In genomic region chr5:66052777-66053548, GRCm38 (mm10) we compare ENCODE assay signal across 16 mouse cellular contexts. TPM values are rescaled to one million over a fixed set of nuclear protein-coding genes. Genes with fewer than 3 reads are reported as not detected.
DNase-seq lines count a peak whose midpoint lies in the region; ATAC-seq and TF ChIP-seq lines count a peak whose summit lies in the region.
"Had no signal": no experiment of that assay in that cellular context is flagged by ENCODE, and none has a peak within 500 bp of the region (broad histone marks: within the 10 kb centered on the region; RNA-seq: fewer than 3 reads in every experiment).

No protein-coding gene starts in this region.

- H3K27ac ChIP-seq in lung, embryonic 14.5 days (ENCODE audit: low read depth): no peak overlapping the region
- H3K27ac ChIP-seq in kidney, embryonic 16.5 days (ENCODE audit: low read length): peak overlapping the region; percentile 86
- peak overlapping the region; percentile 18; the same call in 1 of the 2 replicates for H3K27ac ChIP-seq in liver, embryonic 13.5 days
- H3K27ac ChIP-seq in forebrain, postnatal 0 days (ENCODE audit: low read depth, low read length): no peak overlapping the region
- H3K27ac ChIP-seq: embryonic facial prominence, embryonic 12.5 days; limb, embryonic 10.5 days had no signal

- ATAC-seq in lung, embryonic 14.5 days (ENCODE audit: insufficient read depth): no peak
- ATAC-seq in kidney, embryonic 16.5 days (ENCODE audit: low FRiP score, low TSS enrichment): peak; percentile 94
- peak; percentile 75 for ATAC-seq in liver, embryonic 13.5 days (ENCODE audit: low read depth)
- ATAC-seq in forebrain, postnatal 0 days: no peak
- ATAC-seq: hindbrain, embryonic 16.5 days had no signal

- H3K4me3 ChIP-seq in lung, embryonic 14.5 days (ENCODE audit: low read depth, low read length): no peak overlapping the region
- H3K4me3 ChIP-seq in kidney, embryonic 16.5 days (ENCODE audit: low read length): peak overlapping the region; percentile 39
- H3K4me3 ChIP-seq in liver, embryonic 13.5 days (replicated peaks): peak overlapping the region; percentile 42
- no peak overlapping the region for H3K4me3 ChIP-seq in forebrain, postnatal 0 days (ENCODE audit: low read depth, low read length)
- H3K4me3 ChIP-seq: embryonic facial prominence, embryonic 12.5 days; limb, embryonic 10.5 days had no signal

- DNase-seq in lung, embryonic 14.5 days: no peak
- no peak for DNase-seq in lung, adult 18-20 months
- DNase-seq in liver, embryonic 13.5 days: no peak
- DNase-seq in yolk sac, embryonic 10.5 days (ENCODE audit: low spot score): peak; percentile 88
- no peak for DNase-seq in forebrain, postnatal 0 days
- DNase-seq in thymus, postnatal 0 days (ENCODE audit: low spot score): no peak
- no peak for DNase-seq in urinary bladder, postnatal 36 days (ENCODE audit: low spot score in 2 of 2)
- DNase-seq: adrenal gland, postnatal 10 days; B cell, adult 2 months; cerebellum, postnatal 10 days; heart, postnatal 14 days had no signal

- 73% methylated on average over 20 of the region's 20 CpGs for WGBS in lung, embryonic 14.5 days
- 65% methylated on average over 20 of the region's 20 CpGs for WGBS in kidney, embryonic 16.5 days
- 72% methylated on average over 20 of the region's 20 CpGs for WGBS in liver, embryonic 13.5 days (ENCODE audit: insufficient replicate concordance)
- 91% methylated on average over 20 of the region's 20 CpGs for WGBS in forebrain, postnatal 0 days

- no peak for TF ChIP-seq CTCF in lung, embryonic 14.5 days (IDR thresholded peaks at IDR 0.05; ENCODE audit: low read depth)
- TF ChIP-seq CTCF in forebrain, postnatal 0 days (IDR thresholded peaks at IDR 0.05; ENCODE audit: low read depth): no peak

- H3K9me3 ChIP-seq in lung, embryonic 14.5 days (ENCODE audit: low read depth, low read length): no peaks in the 10 kb centered on the region
- no peaks in the 10 kb centered on the region for H3K9me3 ChIP-seq in kidney, embryonic 16.5 days (ENCODE audit: low read length)
- no peaks in the 10 kb centered on the region for H3K9me3 ChIP-seq in liver, embryonic 13.5 days (replicated peaks)
- H3K9me3 ChIP-seq in forebrain, postnatal 0 days (ENCODE audit: low read length): no peaks in the 10 kb centered on the region
- H3K9me3 ChIP-seq: embryonic facial prominence, embryonic 12.5 days; limb, embryonic 10.5 days had no signal

- no peaks in the 10 kb centered on the region for H3K27me3 ChIP-seq in lung, embryonic 14.5 days (ENCODE audit: insufficient read depth, low read length)
- H3K27me3 ChIP-seq in kidney, embryonic 16.5 days (ENCODE audit: insufficient read depth, low read length): no peaks in the 10 kb centered on the region
- no peaks in the 10 kb centered on the region for H3K27me3 ChIP-seq in liver, embryonic 13.5 days
- no peaks in the 10 kb centered on the region for H3K27me3 ChIP-seq in forebrain, postnatal 0 days (ENCODE audit: insufficient read depth, low read length)
- H3K27me3 ChIP-seq: embryonic facial prominence, embryonic 12.5 days had no signal

- no peak overlapping the region for H3K9ac ChIP-seq in lung, embryonic 14.5 days
- peak overlapping the region; percentile 56 for H3K9ac ChIP-seq in kidney, embryonic 16.5 days (replicated peaks; ENCODE audit: low read length)
- H3K9ac ChIP-seq in liver, embryonic 13.5 days: 0 out of 2 replicates have a peak overlapping the region, but pooled peaks have one; percentile 13
- H3K9ac ChIP-seq in forebrain, postnatal 0 days: no peak overlapping the region
- H3K9ac ChIP-seq: embryonic facial prominence, embryonic 12.5 days had no signal

- peak overlapping the region; percentile 28 for H3K4me2 ChIP-seq in lung, embryonic 14.5 days
- H3K4me2 ChIP-seq in kidney, embryonic 16.5 days (replicated peaks; ENCODE audit: low read depth, low read length): peak overlapping the region; percentile 35
- peak overlapping the region; percentile 39 for H3K4me2 ChIP-seq in liver, embryonic 13.5 days
- no peak overlapping the region for H3K4me2 ChIP-seq in forebrain, postnatal 0 days (ENCODE audit: low read depth)
- H3K4me2 ChIP-seq: embryonic facial prominence, embryonic 12.5 days; midbrain, embryonic 11.5 days had no signal

- H3K36me3 ChIP-seq in lung, embryonic 14.5 days (ENCODE audit: insufficient read depth): no peaks in the 10 kb centered on the region
- no peaks in the 10 kb centered on the region for H3K36me3 ChIP-seq in kidney, embryonic 16.5 days (ENCODE audit: insufficient read depth, low read length)
- peaks cover 3% of the 10 kb centered on the region; the same call in 1 of the 2 replicates for H3K36me3 ChIP-seq in liver, embryonic 13.5 days
- H3K36me3 ChIP-seq in forebrain, postnatal 0 days (ENCODE audit: insufficient read depth): no peaks in the 10 kb centered on the region
- H3K36me3 ChIP-seq: embryonic facial prominence, embryonic 12.5 days; limb, embryonic 10.5 days had no signal

- no peaks in the 10 kb centered on the region for H3K4me1 ChIP-seq in lung, embryonic 14.5 days (ENCODE audit: insufficient read depth)
- H3K4me1 ChIP-seq in kidney, embryonic 16.5 days (ENCODE audit: insufficient read depth, low read length): peaks cover 25% of the 10 kb centered on the region
- no peaks in the 10 kb centered on the region; the same call in none of the 2 replicates for H3K4me1 ChIP-seq in liver, embryonic 13.5 days (replicated peaks)
- no peaks in the 10 kb centered on the region for H3K4me1 ChIP-seq in forebrain, postnatal 0 days (ENCODE audit: insufficient read depth)

RNA-seq across cellular contexts. Expression of gene 9130230L23Rik, which starts 48.9 kb away (rescaled TPM):
- polyA plus RNA-seq in lung, embryonic 14.5 days (2014; fragmentation: Nextera tagmentation; extraction: Ambion mirVana): 1.0 and 1.5 TPM in 2 replicates
- 0.56 and 1.2 TPM in 2 replicates for polyA plus RNA-seq in kidney, embryonic 16.5 days (2015; fragmentation: Nextera tagmentation; extraction: Ambion mirVana)
- not detected in 2 replicates for polyA plus RNA-seq in liver, embryonic 13.5 days (2015; fragmentation: Nextera tagmentation; extraction: Ambion mirVana)
- not detected in 2 replicates for total RNA-seq in forebrain, postnatal 0 days (2014; rRNA removed)
- polyA plus RNA-seq in forebrain, postnatal 0 days (2015; fragmentation: Nextera tagmentation; extraction: Ambion mirVana): not detected in 2 replicates
- 0.82 and 1.0 TPM in 2 replicates for polyA plus RNA-seq in thymus, postnatal 0 days (2015; fragmentation: Nextera tagmentation; extraction: Ambion mirVana)
- total RNA-seq: adrenal gland, postnatal 10 days; heart, postnatal 14 days had no signal
- polyA plus RNA-seq: embryonic facial prominence, embryonic 12.5 days; midbrain, embryonic 11.5 days had no signal

Comparison
In these comparisons a context has a peak if more than half of its experiments do, and no peak if none do; other contexts are left out.
1. ATAC-seq: peak in kidney, embryonic 16.5 days (single experiment) and liver, embryonic 13.5 days (single experiment); none in lung, embryonic 14.5 days (single experiment) and forebrain, postnatal 0 days (single experiment).
2. H3K27ac ChIP-seq: peak in kidney, embryonic 16.5 days (single experiment) and liver, embryonic 13.5 days (single experiment); none in lung, embryonic 14.5 days (single experiment) and forebrain, postnatal 0 days (single experiment).
3. H3K4me3 ChIP-seq: peak in kidney, embryonic 16.5 days (single experiment) and liver, embryonic 13.5 days (single experiment); none in lung, embryonic 14.5 days (single experiment) and forebrain, postnatal 0 days (single experiment).
4. H3K9ac ChIP-seq: peak in kidney, embryonic 16.5 days (single experiment) and liver, embryonic 13.5 days (single experiment); none in lung, embryonic 14.5 days (single experiment) and forebrain, postnatal 0 days (single experiment).